Mouse (Mus musculus) spleen, adult 2 months (tissue): Measurements from ENCODE around the gene Dcaf11. TPM values are rescaled to one million over a fixed set of nuclear protein-coding genes. Genes with fewer than 3 reads are reported as not detected.

Experiments used
- DNase-seq, 2 experiments: peaks; one replicate each; pipeline versions ENCODE4 v3.0.0 to v3.0.0-alpha.2; 2012 to 2021; ENCODE audit warnings: low spot score in 2 of 2, low read depth in 1 of 2
- H3K27ac ChIP-seq: fragments of 200-500 bp; 2 replicates; pipeline ENCODE4 v1.5.1; 2012; ENCODE audit warnings: low read length, inconsistent platforms; ENCODE audit not compliant: insufficient read depth
- H3K27me3 ChIP-seq: fragments of 200-500 bp; 2 replicates; pipeline ENCODE4 v1.6.1; 2012; ENCODE audit warnings: mild to moderate bottlenecking, moderate library complexity, low read length, inconsistent platforms; ENCODE audit not compliant: control insufficient read depth, insufficient read depth
- H3K36me3 ChIP-seq: fragments of 200-500 bp; 2 replicates; pipeline ENCODE4 v1.6.1; 2012; ENCODE audit warnings: mild to moderate bottlenecking, low read length, inconsistent platforms; ENCODE audit not compliant: control insufficient read depth, insufficient read depth
- H3K4me1 ChIP-seq: fragments of 200-500 bp; 2 replicates; pipeline ENCODE4 v1.6.1; 2011; ENCODE audit warnings: inconsistent platforms; ENCODE audit not compliant: control insufficient read depth, insufficient read depth, insufficient read length
- H3K4me3 ChIP-seq: fragments of 200-500 bp; 2 replicates; pipeline ENCODE4 v1.5.1; 2011; ENCODE audit warnings: mild to moderate bottlenecking, inconsistent platforms; ENCODE audit not compliant: insufficient read depth, insufficient read length; ENCODE audit errors: extremely low read depth
- CTCF ChIP-seq: fragments of 200-500 bp; IDR thresholded peaks from 2 replicates; pipeline ENCODE4 v1.5.1; 2011; ENCODE audit warnings: mild to moderate bottlenecking, inconsistent platforms; ENCODE audit not compliant: insufficient read depth, insufficient read length, insufficient replicate concordance; ENCODE audit errors: extremely low read depth
- POLR2A ChIP-seq: fragments of 200-500 bp; IDR thresholded peaks from 2 replicates; pipeline ENCODE4 v1.6.1; 2011; ENCODE audit warnings: low read depth, low read length, inconsistent platforms
- WGBS: fragments of 180-500 bp; shearing (Covaris S2); methylation state at CpG from one replicate; pipeline ENCODE4 v1.1.7; 2018; 5-methylcytosine and 5-hydroxymethylcytosine counted together
- polyA plus RNA-seq: library from polyadenylated mRNA; depleted of rRNA; stranded (reverse); fragments of >200 nt; gene quantifications from 2 replicates; pipeline ENCODE4 v1.2.3, GENCODE M21; 2012

Dcaf11 gene
- polyA plus RNA-seq, 1 experiment = 73.4 TPM

GRCm38 (mm10) chr14:55603633-55604576, 44.1 kb downstream of the Dcaf11 start:
- 2% methylated on average over 19 of the region's 19 CpGs for WGBS
- Histone ChIP-seq H3K36me3 (peaks cover 51% of the 10 kb centered on the region), H3K4me1 (peaks cover 18% of the 10 kb centered on the region; the same call in 1 of the 2 replicates), H3K4me3 (peak overlapping the region; percentile 79), H3K27me3 (no peaks in the 10 kb centered on the region), H3K27ac (peak overlapping the region; percentile 98)
- DNase-seq = peak; percentile 94
- TF ChIP-seq POLR2A (peak; percentile 54; the same call in 1 of the 2 replicates), CTCF (peak; percentile 86)

- H3K36me3 ChIP-seq = peaks cover 54% of the 10 kb centered on the region
These were observed 45.0 kb downstream of the Dcaf11 start for GRCm38 (mm10) chr14:55604823-55605222.

DNA sequence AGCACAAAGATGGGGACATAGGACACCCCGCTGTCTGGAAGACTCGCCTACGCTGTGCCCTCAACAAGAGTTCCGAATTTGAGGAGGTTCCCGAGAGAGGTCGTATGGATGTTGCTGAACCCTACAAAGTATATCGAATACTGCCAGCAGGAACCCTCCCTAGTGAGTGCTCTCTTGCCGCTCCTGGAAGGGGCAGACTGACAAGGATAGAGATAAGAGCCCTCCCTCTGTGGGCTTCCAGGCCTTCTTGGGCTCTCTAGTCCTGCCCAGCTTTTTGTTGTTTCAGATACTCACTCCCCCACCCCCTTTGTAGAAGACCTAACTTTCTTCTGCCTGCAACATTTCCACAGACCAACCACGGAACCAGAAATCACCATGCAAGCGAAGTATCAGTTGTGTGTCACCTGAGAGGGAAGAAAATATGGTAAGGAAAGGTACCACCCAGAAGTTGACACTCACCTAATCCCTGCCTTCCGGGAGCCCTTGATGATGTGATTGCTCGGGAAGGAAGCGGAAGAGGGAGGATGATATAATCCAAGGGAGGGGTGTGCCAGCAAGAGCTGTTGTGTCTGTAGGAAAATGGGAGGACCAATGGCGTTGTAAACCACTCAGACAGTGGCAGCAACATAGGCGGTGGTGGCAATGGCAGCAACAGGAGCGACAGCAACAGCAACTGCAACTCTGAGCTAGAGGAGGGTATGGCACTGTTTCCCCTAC, 46.1 kb downstream of the Dcaf11 start:
- H3K4me3 ChIP-seq = no peak overlapping the region
- H3K27ac ChIP-seq = no peak overlapping the region
- WGBS = 84% methylated on average over 16 of the region's 16 CpGs

More at GRCm38 (mm10) chr14:55604823-55605222, 45.0 kb downstream of the Dcaf11 start:
- no peak for TF ChIP-seq POLR2A
- no peak for TF ChIP-seq CTCF
- Histone ChIP-seq H3K27ac (peak overlapping the region; percentile 98), H3K4me3 (peak overlapping the region; percentile 73), H3K27me3 (no peaks in the 10 kb centered on the region), H3K4me1 (peaks cover 18% of the 10 kb centered on the region; the same call in 1 of the 2 replicates)
- DNase-seq = no peak
- WGBS = 44% methylated on average over 11 of the region's 11 CpGs

GRCm38 (mm10) chr14:55608339-55608738, 48.5 kb downstream of the Dcaf11 start:
- no peak overlapping the region for H3K27ac ChIP-seq
- no peaks in the 10 kb centered on the region for H3K27me3 ChIP-seq
- no peak for TF ChIP-seq CTCF
- no peak for TF ChIP-seq POLR2A
- DNase-seq = no peak
- 97% methylated on average over 6 of the region's 6 CpGs for WGBS
- H3K4me3 ChIP-seq = no peak overlapping the region
- peaks cover 11% of the 10 kb centered on the region; the same call in 1 of the 2 replicates for H3K4me1 ChIP-seq
- H3K36me3 ChIP-seq = peaks cover 39% of the 10 kb centered on the region

More for the DNA sequence above, 46.1 kb downstream of the Dcaf11 start:
- Histone ChIP-seq H3K36me3 (peaks cover 50% of the 10 kb centered on the region), H3K4me1 (peaks cover 18% of the 10 kb centered on the region; the same call in 1 of the 2 replicates), H3K27me3 (no peaks in the 10 kb centered on the region)
- TF ChIP-seq POLR2A = no peak
- no peak for TF ChIP-seq CTCF
- no peak for DNase-seq

- Histone ChIP-seq H3K27me3 (no peaks in the 10 kb centered on the region), H3K4me1 (no peaks in the 10 kb centered on the region), H3K4me3 (no peak overlapping the region), H3K27ac (no peak overlapping the region), H3K36me3 (peaks cover 13% of the 10 kb centered on the region)
- WGBS = 68% methylated on average over 6 of the region's 6 CpGs
- no peak for TF ChIP-seq POLR2A
- TF ChIP-seq CTCF = no peak
- DNase-seq = no peak
These were observed 53.5 kb downstream of the Dcaf11 start for GRCm38 (mm10) chr14:55613346-55613745.

DNA sequence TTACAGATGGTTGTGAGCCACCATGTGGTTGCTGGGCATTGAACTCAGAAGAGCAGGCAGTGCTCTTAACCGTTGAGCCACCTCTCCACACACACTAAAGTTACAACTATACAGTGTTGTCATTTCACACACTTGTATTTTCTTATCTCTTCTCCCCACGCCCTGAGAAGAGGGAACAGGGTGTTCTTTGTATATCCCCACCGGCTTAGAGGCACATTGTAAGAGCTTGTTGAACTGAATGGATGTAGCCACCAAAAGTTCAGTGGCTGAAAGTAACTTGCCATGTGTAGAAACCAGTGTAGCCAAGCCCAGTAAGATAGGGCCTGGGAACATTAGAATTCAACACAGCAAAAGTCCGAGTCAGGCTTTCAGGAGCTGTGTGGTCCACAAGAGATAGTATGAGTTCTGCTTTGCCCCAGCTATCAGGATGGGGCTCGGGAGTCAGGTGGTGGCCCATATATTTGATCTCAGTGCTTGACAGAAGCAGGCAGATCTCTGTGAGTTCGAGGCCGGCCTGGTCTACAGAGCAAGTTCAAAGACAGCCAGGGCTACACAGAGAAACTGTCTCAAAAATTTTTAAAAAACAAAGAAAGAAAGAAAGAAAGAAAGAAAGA, 54.9 kb downstream of the Dcaf11 start:
- no peak for DNase-seq
- WGBS = 80% methylated on average over 7 of the region's 7 CpGs
- Histone ChIP-seq H3K36me3 (peaks cover under 1% of the 10 kb centered on the region; the same call in 1 of the 2 replicates), H3K4me1 (no peaks in the 10 kb centered on the region), H3K27ac (no peak overlapping the region), H3K4me3 (no peak overlapping the region), H3K27me3 (no peaks in the 10 kb centered on the region)
- TF ChIP-seq CTCF = no peak
- TF ChIP-seq POLR2A = no peak
